Mouse (Mus musculus) gastrocnemius, postnatal 36 days (tissue): ENCODE data around the gene Ak8. TPM values are rescaled to one million over a fixed set of nuclear protein-coding genes. Genes with fewer than 3 reads are reported as not detected.

Experiments used
- DNase-seq, 2 experiments: peaks; one replicate each; pipeline ENCODE4 v3.0.0; 2022
- intact Hi-C: fragments of 180-260 bp; cut with DNase I; formaldehyde crosslinking; loops from one replicate; pipeline ENCODE4 v1.15.1; 2025
- total RNA-seq, 2 experiments: library from RNA; stranded (reverse); gene quantifications; 2 replicates each; pipeline ENCODE4 v1.2.3; 2021

Gene Ak8
- total RNA-seq, 2 experiments from 2014 or later, result not detected

- intact Hi-C loops, result no loop called here
- DNase-seq, result no peak
Observed at GRCm38 (mm10) chr2:28727786-28728404, 27.9 kb downstream of the Ak8 start.

GRCm38 (mm10) chr2:28730676-28731075, 30.7 kb downstream of the Ak8 start:
- no peak for DNase-seq
- intact Hi-C loops, result no loop called here

- no peak for DNase-seq
- intact Hi-C loops, result no loop called here
Observed at GRCm38 (mm10) chr2:28737112-28737511, 37.1 kb downstream of the Ak8 start.

- DNase-seq, result no peak
- intact Hi-C loops, result no loop called here
Observed at GRCm38 (mm10) chr2:28740159-28740558, 40.2 kb downstream of the Ak8 start.

- no peak for DNase-seq
Observed at GRCm38 (mm10) chr2:28742701-28743100, 42.7 kb downstream of the Ak8 start.

GRCm38 (mm10) chr2:28746682-28747332, 46.8 kb downstream of the Ak8 start:
- intact Hi-C loops, result no loop called here
- no peak for DNase-seq

More at GRCm38 (mm10) chr2:28742701-28743100, 42.7 kb downstream of the Ak8 start:
- intact Hi-C loops, result no loop called here

- DNase-seq, result no peak
- intact Hi-C loops, result no loop called here
Observed at GRCm38 (mm10) chr2:28747705-28748104, 47.7 kb downstream of the Ak8 start.

GRCm38 (mm10) chr2:28751186-28751585, 51.2 kb downstream of the Ak8 start:
- intact Hi-C loops, result loop anchor here (5.0 kb wide), 1 partner anchor 106 kb away; no protein-coding TSS in a partner anchor
- DNase-seq, result no peak

- DNase-seq, result no peak
Observed at GRCm38 (mm10) chr2:28751658-28752057, 51.7 kb downstream of the Ak8 start.

GRCm38 (mm10) chr2:28752388-28752787, 52.4 kb downstream of the Ak8 start:
- DNase-seq, result no peak
- intact Hi-C loops, result loop anchor here (5.0 kb wide), 1 partner anchor 105 kb away; no protein-coding TSS in a partner anchor

More at GRCm38 (mm10) chr2:28751658-28752057, 51.7 kb downstream of the Ak8 start:
- intact Hi-C loops, result loop anchor here (5.0 kb wide), 1 partner anchor 106 kb away; no protein-coding TSS in a partner anchor

GRCm38 (mm10) chr2:28755451-28755850, 55.5 kb downstream of the Ak8 start:
- DNase-seq, result peak; percentile 57 to 60
- intact Hi-C loops, result loop anchor here (2.0 kb wide), 2 partner anchors 221 to 297 kb away; no protein-coding TSS in a partner anchor

- peak; percentile 24 to 38 for DNase-seq
- intact Hi-C loops, result no loop called here
Observed at GRCm38 (mm10) chr2:28756201-28756600, 56.2 kb downstream of the Ak8 start.

- DNase-seq, result no peak
- intact Hi-C loops, result no loop called here
Observed at GRCm38 (mm10) chr2:28759441-28759840, 59.5 kb downstream of the Ak8 start.

GRCm38 (mm10) chr2:28766590-28766989, 66.6 kb downstream of the Ak8 start:
- no peak for DNase-seq
- intact Hi-C loops, result no loop called here

- DNase-seq, result no peak
- intact Hi-C loops, result no loop called here
Observed at GRCm38 (mm10) chr2:28767041-28767440, 67.1 kb downstream of the Ak8 start.

- intact Hi-C loops, result no loop called here
- no peak for DNase-seq
Observed at GRCm38 (mm10) chr2:28770697-28771096, 70.7 kb downstream of the Ak8 start.

- intact Hi-C loops, result no loop called here
- no peak for DNase-seq
Observed at GRCm38 (mm10) chr2:28774073-28774472, 74.1 kb downstream of the Ak8 start.

- intact Hi-C loops, result no loop called here
- no peak for DNase-seq
Observed at GRCm38 (mm10) chr2:28776728-28777127, 76.8 kb downstream of the Ak8 start.

- intact Hi-C loops, result no loop called here
- DNase-seq, result no peak
Observed at GRCm38 (mm10) chr2:28780001-28780782, 80.2 kb downstream of the Ak8 start.

GRCm38 (mm10) chr2:28781310-28781709, 81.3 kb downstream of the Ak8 start:
- DNase-seq, result no peak
- intact Hi-C loops, result no loop called here
